Mouse (Mus musculus): Measurements from ENCODE around the gene Krt10. TPM values are rescaled to one million over a fixed set of nuclear protein-coding genes. Genes with fewer than 3 reads are reported as not detected.

Krt10 gene
- polyA plus RNA-seq (2012; rRNA removed): 1.5 TPM in 2 replicates

DNA sequence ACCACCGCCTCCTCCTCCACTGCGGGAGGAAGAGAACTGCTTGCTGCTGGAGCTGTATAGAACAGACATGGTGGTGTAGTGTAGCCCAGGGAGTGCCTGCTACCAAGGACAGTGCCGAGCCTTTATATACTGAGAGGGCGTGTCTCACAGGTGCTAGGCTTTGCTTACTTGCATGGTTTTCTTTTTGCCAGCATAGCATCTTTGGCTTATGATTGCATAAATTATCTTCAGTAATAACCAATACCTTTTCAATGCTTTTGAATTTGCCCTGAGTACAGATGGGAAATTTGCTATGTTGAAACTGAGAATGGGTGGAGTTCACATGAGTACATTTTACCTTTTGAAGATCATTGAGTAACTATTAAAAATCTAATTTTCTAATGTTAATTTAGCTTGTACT lies at the start of gene Krt10:
TSS of gene Krt10 (minus strand) at position 101 of the 400 bp plus-strand sequence.

DNA sequence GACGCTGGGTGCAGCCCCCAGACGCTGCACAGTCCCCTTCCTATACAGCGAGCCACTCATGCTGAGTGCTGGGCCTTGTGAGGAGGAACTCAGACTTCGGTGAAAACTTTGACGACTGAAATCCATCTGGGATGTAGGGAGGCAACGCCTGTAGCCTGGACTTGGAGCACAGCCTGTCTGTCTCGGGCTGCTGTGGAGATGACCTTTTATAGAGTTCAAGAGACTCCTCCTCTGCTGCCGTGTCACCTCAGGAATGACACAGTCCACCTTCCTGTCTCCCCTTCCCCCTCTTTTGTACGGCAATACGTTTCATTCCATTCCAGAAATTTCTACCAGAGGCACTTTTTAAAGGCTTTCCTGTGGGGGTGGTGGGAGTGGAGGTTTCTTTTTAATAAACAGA lies 48.8 kb upstream of the Krt10 start, which contains the start of gene Krt20:
TSS of gene Krt20 (minus strand) at position 179 of the 400 bp plus-strand sequence.

DNA sequence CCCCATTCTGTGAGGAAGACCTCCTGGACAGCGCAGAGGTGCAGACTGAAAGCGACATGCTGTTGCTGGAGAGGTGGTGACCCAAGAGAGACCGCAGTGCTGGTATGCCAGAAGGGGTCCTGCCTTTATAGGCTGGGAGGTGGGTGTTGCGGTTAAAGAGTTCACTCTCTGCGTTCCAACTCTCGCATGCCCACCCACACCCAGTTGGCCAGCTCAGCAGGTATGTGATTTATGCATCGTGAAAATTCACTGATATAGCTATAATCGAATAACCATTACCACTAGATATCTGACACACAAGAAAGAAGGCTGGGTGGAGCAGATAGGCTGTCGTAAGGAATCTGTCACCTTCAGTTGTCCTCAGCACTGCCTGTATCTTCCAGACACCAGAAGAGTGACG lies 33.0 kb upstream of the Krt10 start, which contains the start of gene Krt12:
TSS of gene Krt12 (minus strand) at position 101 of the 400 bp plus-strand sequence.

GRCm38 (mm10) chr11:99374803-99375202 lies 14.4 kb downstream of the Krt10 start, which contains the start of gene Krt28:
Krt28 (minus strand) TSS chr11:99374903.

GRCm38 (mm10) chr11:99351004-99351403 lies 38.2 kb downstream of the Krt10 start, which contains the start of gene Krt27:
Krt27 (minus strand) TSS chr11:99351104.

DNA sequence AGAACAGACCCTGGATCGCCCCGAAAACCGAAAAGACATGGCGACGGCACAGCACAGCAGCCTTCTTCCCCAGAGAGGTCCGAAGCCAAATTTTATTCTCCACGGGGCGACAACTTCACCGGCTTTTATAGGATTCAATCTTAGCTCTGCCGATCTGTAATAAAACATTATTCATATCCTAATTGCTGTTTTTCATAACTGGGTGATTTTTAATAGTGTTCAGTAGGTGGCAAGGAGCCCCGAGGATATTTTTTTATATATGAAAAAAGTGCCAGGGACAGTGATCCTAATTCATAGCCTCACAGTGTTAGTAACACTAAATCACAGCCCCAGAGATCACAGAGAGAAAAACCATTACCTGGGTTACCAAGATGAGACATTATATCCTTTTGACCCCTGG lies 51.3 kb downstream of the Krt10 start, which contains the start of gene Krt26:
TSS of gene Krt26 (minus strand) at position 101 of the 400 bp plus-strand sequence.

Other genes starting within 250 kb of the Krt10 start
- 1.5 and 1.7 TPM in 2 replicates for gene Ccr7, start 234.3 kb downstream of the Krt10 start, polyA plus RNA-seq (2012; rRNA removed)
- gene Smarce1, start 158.3 kb downstream of the Krt10 start, polyA plus RNA-seq (2012; rRNA removed): 21.4 and 22.0 TPM in 2 replicates
- 0.03 TPM in 1 of 2 replicates, not detected in the other for gene Krt222, start 145.3 kb downstream of the Krt10 start, polyA plus RNA-seq (2012; rRNA removed)
- gene Krt24, start 104.1 kb downstream of the Krt10 start, polyA plus RNA-seq (2012; rRNA removed): not detected in 2 replicates
- gene Krt25, start 66.4 kb downstream of the Krt10 start, polyA plus RNA-seq (2012; rRNA removed): 0.15 TPM in 1 of 2 replicates, not detected in the other
- not detected in 2 replicates for gene Krt26, start 51.4 kb downstream of the Krt10 start, polyA plus RNA-seq (2012; rRNA removed)
- not detected in 2 replicates for gene Krt27, start 38.3 kb downstream of the Krt10 start, polyA plus RNA-seq (2012; rRNA removed)
- gene Krt28, start 14.5 kb downstream of the Krt10 start, polyA plus RNA-seq (2012; rRNA removed): 0.08 TPM in 1 of 2 replicates, not detected in the other
- gene Krt12, start 32.9 kb upstream of the Krt10 start, polyA plus RNA-seq (2012; rRNA removed): 0.87 and 2.0 TPM in 2 replicates
- gene Krt20, start 48.8 kb upstream of the Krt10 start, polyA plus RNA-seq (2012; rRNA removed): 0.58 and 0.64 TPM in 2 replicates
- gene Krt23, start 103.8 kb upstream of the Krt10 start, polyA plus RNA-seq (2012; rRNA removed): 0.72 and 0.79 TPM in 2 replicates
- not detected in 2 replicates for gene Krt39, start 132.0 kb upstream of the Krt10 start, polyA plus RNA-seq (2012; rRNA removed)
- gene Krt40, start 153.8 kb upstream of the Krt10 start, polyA plus RNA-seq (2012; rRNA removed): not detected in 2 replicates
- not detected in 2 replicates for gene Krtap3-3, start 161.5 kb upstream of the Krt10 start, polyA plus RNA-seq (2012; rRNA removed)
- not detected in 2 replicates for gene Krtap3-2, start 167.5 kb upstream of the Krt10 start, polyA plus RNA-seq (2012; rRNA removed)
- not detected in 2 replicates for gene Gm11939, start 170.1 kb upstream of the Krt10 start, polyA plus RNA-seq (2012; rRNA removed)
- gene Krtap3-1, start 177.3 kb upstream of the Krt10 start, polyA plus RNA-seq (2012; rRNA removed): not detected in 2 replicates
- not detected in 2 replicates for gene Krtap1-5, start 191.7 kb upstream of the Krt10 start, polyA plus RNA-seq (2012; rRNA removed)
- not detected in 2 replicates for gene Krtap1-4, start 194.3 kb upstream of the Krt10 start, polyA plus RNA-seq (2012; rRNA removed)
- gene Krtap1-3, start 202.0 kb upstream of the Krt10 start, polyA plus RNA-seq (2012; rRNA removed): not detected in 2 replicates
- gene Krtap9-3, start 208.7 kb upstream of the Krt10 start, polyA plus RNA-seq (2012; rRNA removed): not detected in 2 replicates
- gene Gm11938, start 213.9 kb upstream of the Krt10 start, polyA plus RNA-seq (2012; rRNA removed): not detected in 2 replicates
- not detected in 2 replicates for gene Gm11937, start 220.8 kb upstream of the Krt10 start, polyA plus RNA-seq (2012; rRNA removed)
- gene Krtap2-4, start 225.5 kb upstream of the Krt10 start, polyA plus RNA-seq (2012; rRNA removed): not detected in 2 replicates
- gene Gm11562, start 231.1 kb upstream of the Krt10 start, polyA plus RNA-seq (2012; rRNA removed): 0.18 and 0.21 TPM in 2 replicates
- gene Krtap4-1, start 238.9 kb upstream of the Krt10 start, polyA plus RNA-seq (2012; rRNA removed): not detected in 2 replicates
- gene Krtap4-2, start 245.7 kb upstream of the Krt10 start, polyA plus RNA-seq (2012; rRNA removed): not detected in 2 replicates

All from ovary, adult 2 months (tissue).